Mouse (Mus musculus) 3134 (cell line): ENCODE measurements around the gene Ets1.

ENCODE experiments used
- DNase-seq: peaks from one replicate; pipeline ENCODE4 v3.0.0-alpha.2; 2011; ENCODE audit warnings: low spot score; ENCODE audit not compliant: insufficient read length; ENCODE audit errors: extremely low read depth

Gene Ets1

GRCm38 (mm10) chr9:32693411-32693810 lies 57.4 kb downstream of the Ets1 start:
- no peak for DNase-seq

- no peak for DNase-seq
Observed at GRCm38 (mm10) chr9:32694111-32694824, 58.2 kb downstream of the Ets1 start.

- no peak for DNase-seq
Observed at GRCm38 (mm10) chr9:32694916-32695490, 59.0 kb downstream of the Ets1 start.

GRCm38 (mm10) chr9:32695492-32696190 lies 59.6 kb downstream of the Ets1 start:
- DNase-seq: peak; percentile 94

GRCm38 (mm10) chr9:32696259-32696658 lies 60.2 kb downstream of the Ets1 start:
- no peak for DNase-seq

- peak; percentile 54 for DNase-seq
Observed at GRCm38 (mm10) chr9:32696717-32697116, 60.7 kb downstream of the Ets1 start.

- DNase-seq: no peak
Observed at GRCm38 (mm10) chr9:32697291-32698110, 61.5 kb downstream of the Ets1 start.

GRCm38 (mm10) chr9:32698766-32699165 lies 62.7 kb downstream of the Ets1 start:
- no peak for DNase-seq

GRCm38 (mm10) chr9:32699391-32699841 lies 63.4 kb downstream of the Ets1 start:
- no peak for DNase-seq

- DNase-seq: no peak
Observed at GRCm38 (mm10) chr9:32700091-32700905, 64.3 kb downstream of the Ets1 start.

- DNase-seq: no peak
Observed at GRCm38 (mm10) chr9:32701126-32701997, 65.3 kb downstream of the Ets1 start.

GRCm38 (mm10) chr9:32701998-32702305 lies 65.9 kb downstream of the Ets1 start:
- no peak for DNase-seq

GRCm38 (mm10) chr9:32702836-32703395 lies 66.9 kb downstream of the Ets1 start:
- DNase-seq: no peak

GRCm38 (mm10) chr9:32703976-32704745 lies 68.1 kb downstream of the Ets1 start:
- DNase-seq: no peak

- no peak for DNase-seq
Observed at GRCm38 (mm10) chr9:32705827-32706478, 69.9 kb downstream of the Ets1 start.

- DNase-seq: no peak
Observed at GRCm38 (mm10) chr9:32707436-32707835, 71.4 kb downstream of the Ets1 start.

- DNase-seq: no peak
Observed at GRCm38 (mm10) chr9:32708491-32708890, 72.5 kb downstream of the Ets1 start.

- peak; percentile 65 for DNase-seq
Observed at GRCm38 (mm10) chr9:32709359-32709758, 73.3 kb downstream of the Ets1 start.
